Mouse (Mus musculus): ENCODE results near the gene Ppm1d. TPM values are rescaled to one million over a fixed set of nuclear protein-coding genes. Genes with fewer than 3 reads are reported as not detected.

Gene Ppm1d
- polyA plus RNA-seq, 1 experiment from 2014 or later: 25.0 TPM

DNA sequence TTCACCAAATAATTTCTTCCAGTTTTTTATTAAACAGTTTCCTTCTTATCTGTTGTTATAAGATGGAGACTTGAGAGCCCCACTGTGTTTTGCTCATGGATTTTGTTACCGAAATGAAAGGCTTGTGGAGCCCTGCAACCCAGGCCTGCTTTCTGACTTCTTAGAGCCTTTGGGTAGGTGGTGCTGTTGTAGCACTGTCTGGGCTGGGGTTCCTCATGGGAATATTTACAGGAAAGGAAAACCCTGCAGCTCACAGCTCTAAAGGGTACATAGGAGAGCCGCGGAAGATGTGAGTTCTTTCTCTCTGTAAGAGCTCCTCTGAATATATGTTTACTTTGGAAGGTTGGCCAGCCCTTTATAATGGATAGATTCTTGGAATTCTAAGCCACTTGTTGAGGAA lies 82.9 kb downstream of the Ppm1d start:
- WGBS: 65% methylated on average over 3 of the region's 3 CpGs
- Histone ChIP-seq H3K4me1 (replicated peaks) (peaks cover 27% of the 10 kb centered on the region), H3K9me3 (no peaks in the 10 kb centered on the region), H3K27ac (no peak overlapping the region), H3K27me3 (ENCODE audit: insufficient read depth, poor library complexity, severe bottlenecking) (no peaks in the 10 kb centered on the region), H3K4me3 (no peak overlapping the region), H3K36me3 (no peaks in the 10 kb centered on the region)
- DNase-seq (ENCODE audit: low spot score): no peak

DNA sequence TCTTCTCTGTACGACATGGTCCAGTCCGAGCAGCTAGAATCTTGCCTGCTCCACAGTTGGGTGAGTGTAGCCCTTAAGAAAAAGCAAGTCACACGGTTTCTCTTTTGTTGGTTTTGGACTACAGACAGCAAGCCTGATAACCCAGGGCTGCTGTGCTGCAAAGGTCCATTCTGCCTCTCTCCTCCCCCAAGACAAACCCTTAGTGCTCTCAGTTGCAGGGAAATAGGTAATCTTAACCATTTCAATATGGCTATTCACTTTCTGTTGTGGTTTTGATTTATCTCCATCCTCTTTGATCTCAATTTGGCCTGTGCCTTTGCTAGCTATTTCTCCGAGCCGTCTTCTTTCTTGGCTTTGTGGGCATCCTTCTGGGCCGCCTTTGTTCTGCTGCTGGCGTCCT lies 84.3 kb downstream of the Ppm1d start:
- H3K27me3 ChIP-seq (ENCODE audit: insufficient read depth, poor library complexity, severe bottlenecking): no peaks in the 10 kb centered on the region
- no peaks in the 10 kb centered on the region for H3K9me3 ChIP-seq
- DNase-seq (ENCODE audit: low spot score): no peak
- peaks cover 27% of the 10 kb centered on the region for H3K4me1 ChIP-seq (replicated peaks)
- no peak overlapping the region for H3K4me3 ChIP-seq
- 24% methylated on average over 7 of the region's 7 CpGs for WGBS
- H3K27ac ChIP-seq: peak overlapping the region; percentile 31
- H3K36me3 ChIP-seq: no peaks in the 10 kb centered on the region

Other genes with a start within 250 kb of the Ppm1d start
- 4.3 and 4.6 TPM in 2 replicates for gene Usp32, start 171.1 kb upstream of the Ppm1d start, polyA plus RNA-seq (2016; fragmentation: Nextera tagmentation; extraction: Ambion mirVana)
- gene 1700125H20Rik, start 140.8 kb upstream of the Ppm1d start, polyA plus RNA-seq (2016; fragmentation: Nextera tagmentation; extraction: Ambion mirVana): 0.24 TPM in 1 of 2 replicates, not detected in the other
- 38.7 and 45.0 TPM in 2 replicates for gene Appbp2, start 76.1 kb upstream of the Ppm1d start, polyA plus RNA-seq (2016; fragmentation: Nextera tagmentation; extraction: Ambion mirVana)
- 23.3 and 37.3 TPM in 2 replicates for gene Bcas3, start 41.9 kb downstream of the Ppm1d start, polyA plus RNA-seq (2016; fragmentation: Nextera tagmentation; extraction: Ambion mirVana)